Mouse (Mus musculus) stomach, embryonic 15.5 days (tissue): ENCODE results near the gene Syde1. TPM values are rescaled to one million over a fixed set of nuclear protein-coding genes. Genes with fewer than 3 reads are reported as not detected.
"Not testable (repeated sequence)": the region's sequence is repeated elsewhere in the genome, so short reads cannot be mapped to it uniquely, and the experiment has no call there.

Experiments
- ATAC-seq: fragments of 200-750 bp; cut with Nextera tagmentation; 2 replicates; pipeline ENCODE4 v1.8.0; 2017; ENCODE audit warnings: low read depth, moderate number of reproducible peaks, moderate TSS enrichment; ENCODE audit not compliant: insufficient read depth, low FRiP score
- H3K27ac ChIP-seq: fragments of 300-500 bp; sonication (generic); 2 replicates; pipeline ENCODE4 v1.5.1; 2015; ENCODE audit warnings: mild to moderate bottlenecking, inconsistent platforms
- H3K27me3 ChIP-seq: fragments of 300-500 bp; sonication (generic); replicated peaks from 2 replicates; pipeline ENCODE4 v1.6.1; 2015; ENCODE audit warnings: inconsistent platforms
- H3K36me3 ChIP-seq: fragments of 300-500 bp; sonication (generic); 2 replicates; pipeline ENCODE4 v1.6.1; 2015; ENCODE audit warnings: inconsistent platforms
- H3K4me1 ChIP-seq: fragments of 300-500 bp; sonication (generic); 2 replicates; pipeline ENCODE4 v1.6.1; 2015; ENCODE audit warnings: inconsistent platforms
- H3K4me2 ChIP-seq: fragments of 300-500 bp; sonication (generic); 2 replicates; pipeline ENCODE4 v1.6.1; 2015; ENCODE audit warnings: mild to moderate bottlenecking, inconsistent platforms
- H3K4me3 ChIP-seq: fragments of 300-500 bp; sonication (generic); replicated peaks from 2 replicates; pipeline ENCODE4 v1.5.1; 2015; ENCODE audit warnings: inconsistent platforms
- H3K9ac ChIP-seq: fragments of 300-500 bp; sonication (generic); 2 replicates; pipeline ENCODE4 v1.6.1; 2015; ENCODE audit warnings: inconsistent platforms
- H3K9me3 ChIP-seq: fragments of 300-500 bp; sonication (generic); 2 replicates; pipeline ENCODE4 v1.6.1; 2016; ENCODE audit warnings: inconsistent platforms
- WGBS: fragments of 180-500 bp; shearing (Covaris S2); methylation state at CpG from one replicate; pipeline ENCODE4 v1.1.7; 2015; 5-methylcytosine and 5-hydroxymethylcytosine counted together
- polyA plus RNA-seq: library from polyadenylated mRNA; unstranded; fragments of >200 nt; fragmentation: Nextera tagmentation; extraction: Ambion mirVana; gene quantifications from 2 replicates; pipeline ENCODE4 v1.2.1, GENCODE M21; 2015

The Syde1 gene
- 13.1 and 13.2 TPM in 2 replicates for polyA plus RNA-seq

- H3K27me3 ChIP-seq = no peaks in the 10 kb centered on the region
- H3K4me3 ChIP-seq = peak within 1 kb of the TSS; percentile 56
- no peaks in the 10 kb centered on the region for H3K9me3 ChIP-seq
- peak; percentile 41; the same call in 1 of the 2 replicates for ATAC-seq
- peak within 1 kb of the TSS; percentile 73 for H3K4me2 ChIP-seq
- 3% methylated on average over 49 of the region's 54 CpGs for WGBS
- peak within 1 kb of the TSS; percentile 84 for H3K27ac ChIP-seq
- peaks cover 28% of the 10 kb centered on the region for H3K36me3 ChIP-seq
- peaks cover 7% of the 10 kb centered on the region; the same call in 1 of the 2 replicates for H3K4me1 ChIP-seq
- peak within 1 kb of the TSS; percentile 53 for H3K9ac ChIP-seq
Observed at GRCm38 (mm10) chr10:78591406-78592328, at the start of gene Syde1. Gene Syde1, minus strand, starts transcription at chr10:78591964.

- Histone ChIP-seq H3K4me1 (no peaks in the 10 kb centered on the region), H3K9me3 (no peaks in the 10 kb centered on the region), H3K4me2 (no peak overlapping the region), H3K4me3 (no peak overlapping the region), H3K36me3 (no peaks in the 10 kb centered on the region), H3K27me3 (no peaks in the 10 kb centered on the region), H3K27ac (no peak overlapping the region), H3K9ac (no peak overlapping the region)
- WGBS = 13% methylated on average over 6 of the region's 6 CpGs
- no peak for ATAC-seq
Observed at GRCm38 (mm10) chr10:78632311-78632710, 40.5 kb upstream of the Syde1 start.

GRCm38 (mm10) chr10:78630194-78630593 is 38.4 kb upstream of the Syde1 start:
- Histone ChIP-seq H3K4me3 (no peak overlapping the region), H3K27ac (no peak overlapping the region), H3K9ac (no peak overlapping the region), H3K9me3 (no peaks in the 10 kb centered on the region), H3K36me3 (no peaks in the 10 kb centered on the region), H3K4me1 (no peaks in the 10 kb centered on the region), H3K27me3 (no peaks in the 10 kb centered on the region), H3K4me2 (no peak overlapping the region)
- 79% methylated on average over 4 of the region's 4 CpGs for WGBS
- ATAC-seq = no peak

DNA sequence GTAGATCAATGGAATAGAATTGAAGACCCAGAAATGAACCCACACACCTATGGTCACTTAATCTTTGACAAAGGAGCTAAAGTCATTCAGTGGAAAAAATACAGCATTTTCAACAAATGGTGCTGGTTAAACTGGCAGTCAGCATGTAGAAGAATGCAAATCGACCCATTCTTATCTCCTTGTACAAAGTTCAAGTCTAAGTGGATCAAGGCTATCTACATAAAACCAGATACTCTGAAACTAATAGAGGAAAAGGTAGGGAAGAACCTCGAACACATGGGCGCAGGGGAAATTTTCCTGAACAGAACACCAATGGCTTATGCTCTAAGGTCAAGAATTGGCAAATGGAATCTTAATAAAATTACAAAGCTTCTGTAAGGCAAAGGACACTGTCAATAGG is 31.4 kb upstream of the Syde1 start:
- not testable (repeated sequence) for H3K27me3 ChIP-seq, H3K36me3 ChIP-seq, ATAC-seq, H3K9me3 ChIP-seq, H3K27ac ChIP-seq, H3K4me3 ChIP-seq, H3K4me2 ChIP-seq, H3K9ac ChIP-seq, H3K4me1 ChIP-seq
- 75% methylated on average over 3 of the region's 3 CpGs for WGBS

DNA sequence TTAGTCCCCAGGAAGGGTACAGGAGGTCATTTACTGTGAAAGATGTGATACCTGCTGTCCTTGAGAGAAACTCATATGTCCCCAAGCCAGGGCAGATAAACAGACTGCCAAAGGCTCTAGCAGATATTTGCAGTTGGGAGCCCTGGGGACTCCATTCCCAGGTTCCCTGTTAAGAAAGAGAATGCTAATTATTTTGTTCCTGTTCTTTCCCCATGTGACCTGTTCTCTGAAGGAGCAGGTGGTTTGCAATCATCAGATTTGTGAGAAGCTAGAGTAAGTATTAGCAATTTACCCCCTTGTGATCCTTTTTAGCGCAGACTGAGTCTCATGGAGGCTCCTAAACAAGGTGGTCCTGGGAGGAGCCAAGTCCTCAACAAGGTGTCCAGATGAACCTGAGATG is 26.2 kb upstream of the Syde1 start, which contains the start of gene Olfr1357:
Olfr1357 (minus strand) TSS at position 101 of the 400 bp plus-strand sequence.
- no peak within 1 kb of the TSS for H3K9ac ChIP-seq
- H3K4me2 ChIP-seq = no peak within 1 kb of the TSS
- no peak within 1 kb of the TSS for H3K27ac ChIP-seq
- no peaks in the 10 kb centered on the region for H3K27me3 ChIP-seq
- 89% methylated on average over 1 of the region's 1 CpGs for WGBS
- H3K9me3 ChIP-seq = no peaks in the 10 kb centered on the region
- no peak within 1 kb of the TSS for H3K4me3 ChIP-seq
- no peaks in the 10 kb centered on the region for H3K36me3 ChIP-seq
- no peak for ATAC-seq
- no peaks in the 10 kb centered on the region for H3K4me1 ChIP-seq

DNA sequence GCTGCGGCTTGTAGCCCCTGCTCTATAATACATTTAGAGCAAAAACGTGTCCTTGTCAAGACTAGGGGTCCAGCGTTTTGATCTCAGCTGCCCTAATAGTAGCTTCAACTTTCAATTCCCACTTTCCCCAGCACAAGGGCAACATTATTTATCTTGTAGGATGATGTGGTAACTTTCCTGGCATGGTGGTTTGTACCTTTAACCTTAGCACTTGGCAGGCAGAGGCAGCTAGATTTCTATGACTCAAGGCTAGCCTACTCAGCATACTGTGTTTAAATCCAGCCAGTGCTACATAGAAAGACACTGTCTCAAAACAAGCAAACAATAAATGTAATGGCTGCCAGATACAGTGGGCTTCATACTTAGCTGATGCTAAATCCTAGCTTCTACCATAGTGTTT is 15.8 kb upstream of the Syde1 start:
- Histone ChIP-seq H3K9me3 (no peaks in the 10 kb centered on the region), H3K36me3 (no peaks in the 10 kb centered on the region), H3K9ac (no peak overlapping the region), H3K27me3 (no peaks in the 10 kb centered on the region), H3K4me2 (no peak overlapping the region), H3K4me3 (no peak overlapping the region), H3K27ac (no peak overlapping the region), H3K4me1 (no peaks in the 10 kb centered on the region)
- WGBS = 72% methylated on average over 3 of the region's 3 CpGs
- ATAC-seq = no peak

DNA sequence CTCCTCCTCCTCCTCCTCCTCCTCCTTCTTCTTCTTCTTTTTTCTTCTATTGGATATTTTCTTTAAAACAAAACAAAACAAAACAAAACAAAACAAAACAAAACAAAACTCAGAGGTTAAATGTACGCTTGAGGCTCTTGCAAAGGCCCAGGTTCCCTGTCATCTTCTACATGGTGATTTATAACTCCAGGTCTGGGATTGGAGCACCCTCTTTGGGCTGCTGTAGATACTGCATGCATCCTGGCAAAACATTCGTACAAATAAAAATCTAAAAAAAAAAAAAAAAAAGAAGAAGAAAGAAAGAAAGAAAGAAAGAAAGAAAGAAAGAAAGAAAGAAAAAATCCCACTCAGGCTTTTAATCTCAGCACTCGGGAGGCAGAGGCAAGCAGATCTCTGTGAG is 13.3 kb upstream of the Syde1 start:
- WGBS = 44% methylated on average over 3 of the region's 3 CpGs

GRCm38 (mm10) chr10:78599865-78600264 is 8.1 kb upstream of the Syde1 start:
- no peak for ATAC-seq

More for the DNA sequence above, 13.3 kb upstream of the Syde1 start:
- no peaks in the 10 kb centered on the region for H3K9me3 ChIP-seq
- H3K4me3 ChIP-seq = no peak overlapping the region
- H3K4me1 ChIP-seq = no peaks in the 10 kb centered on the region
- H3K36me3 ChIP-seq = no peaks in the 10 kb centered on the region
- no peak overlapping the region for H3K4me2 ChIP-seq
- H3K27me3 ChIP-seq = no peaks in the 10 kb centered on the region
- no peak for ATAC-seq
- no peak overlapping the region for H3K27ac ChIP-seq
- H3K9ac ChIP-seq = no peak overlapping the region

GRCm38 (mm10) chr10:78594566-78594965 is 2.8 kb upstream of the Syde1 start:
- Histone ChIP-seq H3K27me3 (no peaks in the 10 kb centered on the region), H3K4me3 (no peak overlapping the region), H3K9me3 (no peaks in the 10 kb centered on the region), H3K36me3 (0 out of 2 replicates have a peak, but pooled peaks cover 5% of the 10 kb centered on the region), H3K4me2 (no peak overlapping the region), H3K27ac (no peak overlapping the region), H3K4me1 (peaks cover 7% of the 10 kb centered on the region; the same call in 1 of the 2 replicates), H3K9ac (no peak overlapping the region)
- no peak for ATAC-seq

More at GRCm38 (mm10) chr10:78599865-78600264, 8.1 kb upstream of the Syde1 start:
- no peaks in the 10 kb centered on the region for H3K36me3 ChIP-seq
- H3K27me3 ChIP-seq = no peaks in the 10 kb centered on the region
- no peak overlapping the region for H3K27ac ChIP-seq
- H3K4me3 ChIP-seq = no peak overlapping the region
- no peaks in the 10 kb centered on the region for H3K4me1 ChIP-seq
- no peaks in the 10 kb centered on the region for H3K9me3 ChIP-seq
- H3K4me2 ChIP-seq = no peak overlapping the region
- no peak overlapping the region for H3K9ac ChIP-seq
- WGBS = 86% methylated on average over 5 of the region's 5 CpGs

- no peak overlapping the region for H3K27ac ChIP-seq
- H3K9me3 ChIP-seq = no peaks in the 10 kb centered on the region
- peaks cover 7% of the 10 kb centered on the region; the same call in 1 of the 2 replicates for H3K4me1 ChIP-seq
- no peaks in the 10 kb centered on the region for H3K27me3 ChIP-seq
- ATAC-seq = no peak
- no peak overlapping the region for H3K4me2 ChIP-seq
- 65% methylated on average over 6 of the region's 6 CpGs for WGBS
- H3K36me3 ChIP-seq = peaks cover 9% of the 10 kb centered on the region
- no peak overlapping the region for H3K9ac ChIP-seq
- H3K4me3 ChIP-seq = no peak overlapping the region
Observed at GRCm38 (mm10) chr10:78594157-78594556, 2.4 kb upstream of the Syde1 start.

DNA sequence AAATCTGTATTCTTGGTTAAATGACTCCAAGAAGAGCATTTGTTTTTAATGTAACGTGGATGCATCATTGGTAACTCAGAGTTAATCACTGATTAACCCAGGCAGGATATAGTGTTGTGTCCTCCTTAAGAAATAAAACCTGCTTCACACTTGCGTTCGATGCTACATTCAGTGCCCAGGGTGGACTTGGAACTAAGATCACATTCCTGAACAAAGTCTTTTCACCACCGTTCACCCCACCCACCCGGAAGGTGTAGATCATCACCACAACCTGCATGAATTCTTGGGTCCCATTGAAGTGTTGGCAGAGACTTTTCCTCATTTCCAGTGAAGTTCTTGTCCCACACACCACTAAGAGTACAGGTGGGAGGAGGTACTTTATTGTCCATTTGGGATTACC is 2.0 kb upstream of the Syde1 start:
- 83% methylated on average over 5 of the region's 5 CpGs for WGBS
- no peak overlapping the region for H3K4me3 ChIP-seq
- H3K27ac ChIP-seq = no peak overlapping the region
- no peak for ATAC-seq
- H3K4me2 ChIP-seq = no peak overlapping the region
- peaks cover 7% of the 10 kb centered on the region; the same call in 1 of the 2 replicates for H3K4me1 ChIP-seq
- H3K36me3 ChIP-seq = peaks cover 13% of the 10 kb centered on the region
- H3K9ac ChIP-seq = no peak overlapping the region
- no peaks in the 10 kb centered on the region for H3K27me3 ChIP-seq
- H3K9me3 ChIP-seq = no peaks in the 10 kb centered on the region

GRCm38 (mm10) chr10:78592856-78593379 is 1.2 kb upstream of the Syde1 start:
- peaks cover 19% of the 10 kb centered on the region for H3K36me3 ChIP-seq
- no peak overlapping the region for H3K4me2 ChIP-seq
- peaks cover 7% of the 10 kb centered on the region; the same call in 1 of the 2 replicates for H3K4me1 ChIP-seq
- no peak overlapping the region for H3K4me3 ChIP-seq
- H3K9me3 ChIP-seq = no peaks in the 10 kb centered on the region
- H3K27me3 ChIP-seq = no peaks in the 10 kb centered on the region
- H3K9ac ChIP-seq = no peak overlapping the region
- 77% methylated on average over 4 of the region's 4 CpGs for whole genome bisulfite sequencing
- H3K27ac ChIP-seq = no peak overlapping the region
- no peak for ATAC-seq
